Mouse (Mus musculus) lung, embryonic 15.5 days (tissue): ENCODE measurements at regions not wholly inside any gene's neighbourhood (a gene's known extent, or its start where the extent isn't known, plus 50 kb on each side); places are given as distances from the start of the nearest gene placed in this dataset.

Source experiments
- ATAC-seq: fragments of 200-750 bp; cut with Nextera tagmentation; 2 replicates; pipeline ENCODE4 v1.8.0; 2017; ENCODE audit warnings: moderate number of reproducible peaks, borderline replicate concordance; ENCODE audit not compliant: low FRiP score, low TSS enrichment; ENCODE audit errors: extremely low read depth
- H3K27ac ChIP-seq: fragments of 300-500 bp; sonication (generic); 2 replicates; pipeline ENCODE4 v1.5.1; 2015; ENCODE audit warnings: moderate library complexity, mild to moderate bottlenecking, inconsistent platforms
- H3K27me3 ChIP-seq: fragments of 300-500 bp; sonication (generic); 2 replicates; pipeline ENCODE4 v1.6.1; 2015; ENCODE audit warnings: inconsistent platforms
- H3K36me3 ChIP-seq: fragments of 300-500 bp; sonication (generic); 2 replicates; pipeline ENCODE4 v1.6.1; 2015; ENCODE audit warnings: inconsistent platforms
- H3K4me1 ChIP-seq: fragments of 300-500 bp; sonication (generic); 2 replicates; pipeline ENCODE4 v1.6.1; 2015; ENCODE audit warnings: inconsistent platforms
- H3K4me2 ChIP-seq: fragments of 300-500 bp; sonication (generic); 2 replicates; pipeline ENCODE4 v1.6.1; 2015; ENCODE audit warnings: inconsistent platforms, mild to moderate bottlenecking, moderate library complexity
- H3K4me3 ChIP-seq: fragments of 300-500 bp; sonication (generic); 2 replicates; pipeline ENCODE4 v1.5.1; 2015; ENCODE audit warnings: mild to moderate bottlenecking, inconsistent platforms
- H3K9ac ChIP-seq: fragments of 300-500 bp; sonication (generic); 2 replicates; pipeline ENCODE4 v1.6.1; 2015; ENCODE audit warnings: inconsistent platforms
- H3K9me3 ChIP-seq: fragments of 300-500 bp; sonication (generic); 2 replicates; pipeline ENCODE4 v1.6.1; 2016; ENCODE audit warnings: inconsistent platforms
- WGBS: fragments of 180-500 bp; shearing (Covaris S2); methylation state at CpG from one replicate; pipeline ENCODE4 v1.1.7; 2015; 5-methylcytosine and 5-hydroxymethylcytosine counted together

GRCm38 (mm10) chr11:38346442-38346841, 1110.7 kb upstream of the Tenm2 start:
- Histone ChIP-seq H3K9ac (no peak overlapping the region), H3K4me3 (no peak overlapping the region), H3K27me3 (no peaks in the 10 kb centered on the region), H3K36me3 (no peaks in the 10 kb centered on the region), H3K27ac (no peak overlapping the region), H3K9me3 (no peaks in the 10 kb centered on the region), H3K4me1 (no peaks in the 10 kb centered on the region), H3K4me2 (no peak overlapping the region)
- WGBS, result 65% methylated on average over 6 of the region's 6 CpGs
- no peak for ATAC-seq

GRCm38 (mm10) chr11:38335411-38335810, 1099.6 kb upstream of the Tenm2 start:
- no peak overlapping the region for H3K4me3 ChIP-seq
- no peaks in the 10 kb centered on the region for H3K36me3 ChIP-seq
- WGBS, result 60% methylated on average over 3 of the region's 3 CpGs

GRCm38 (mm10) chr11:38297693-38298092, 1061.9 kb upstream of the Tenm2 start:
- H3K36me3 ChIP-seq, result no peaks in the 10 kb centered on the region
- H3K9me3 ChIP-seq, result no peaks in the 10 kb centered on the region
- H3K9ac ChIP-seq, result no peak overlapping the region
- H3K27ac ChIP-seq, result no peak overlapping the region
- no peak for ATAC-seq
- no peak overlapping the region for H3K4me3 ChIP-seq
- H3K27me3 ChIP-seq, result no peaks in the 10 kb centered on the region
- H3K4me1 ChIP-seq, result no peaks in the 10 kb centered on the region
- no peak overlapping the region for H3K4me2 ChIP-seq

More at GRCm38 (mm10) chr11:38335411-38335810, 1099.6 kb upstream of the Tenm2 start:
- H3K27ac ChIP-seq, result no peak overlapping the region
- no peaks in the 10 kb centered on the region for H3K4me1 ChIP-seq
- H3K27me3 ChIP-seq, result no peaks in the 10 kb centered on the region
- no peak for ATAC-seq
- no peak overlapping the region for H3K4me2 ChIP-seq
- H3K9me3 ChIP-seq, result no peaks in the 10 kb centered on the region
- no peak overlapping the region for H3K9ac ChIP-seq

- WGBS, result 60% methylated on average over 3 of the region's 3 CpGs
Observed at GRCm38 (mm10) chr11:38291289-38291688, 1055.5 kb upstream of the Tenm2 start.

GRCm38 (mm10) chr11:38280961-38281360, 1045.2 kb upstream of the Tenm2 start:
- ATAC-seq, result no peak

More at GRCm38 (mm10) chr11:38291289-38291688, 1055.5 kb upstream of the Tenm2 start:
- H3K27ac ChIP-seq, result no peak overlapping the region
- no peak overlapping the region for H3K4me2 ChIP-seq
- H3K4me3 ChIP-seq, result no peak overlapping the region
- H3K27me3 ChIP-seq, result no peaks in the 10 kb centered on the region
- ATAC-seq, result no peak
- H3K9ac ChIP-seq, result no peak overlapping the region
- no peaks in the 10 kb centered on the region for H3K36me3 ChIP-seq
- H3K9me3 ChIP-seq, result no peaks in the 10 kb centered on the region
- H3K4me1 ChIP-seq, result no peaks in the 10 kb centered on the region

More at GRCm38 (mm10) chr11:38280961-38281360, 1045.2 kb upstream of the Tenm2 start:
- Histone ChIP-seq H3K9ac (no peak overlapping the region), H3K27me3 (no peaks in the 10 kb centered on the region), H3K9me3 (no peaks in the 10 kb centered on the region), H3K4me3 (no peak overlapping the region), H3K4me1 (no peaks in the 10 kb centered on the region), H3K27ac (no peak overlapping the region), H3K36me3 (no peaks in the 10 kb centered on the region), H3K4me2 (no peak overlapping the region)
- WGBS, result 68% methylated on average over 2 of the region's 2 CpGs
